Mouse (Mus musculus): ENCODE measurements at regions not wholly inside any gene's neighbourhood (a gene's known extent, or its start where the extent isn't known, plus 50 kb on each side); places are given as distances from the start of the nearest gene placed in this dataset.
A peak's percentile ranks its signal among the peaks of the same experiment; 100 is the strongest.

- no peak for DNase-seq (ENCODE audit: low spot score)
Observed at GRCm38 (mm10) chr6:14298167-14298566, 426.8 kb upstream of the 2610001J05Rik start.

- DNase-seq (ENCODE audit: low spot score): no peak
Observed at GRCm38 (mm10) chr6:14297428-14297827, 426.1 kb upstream of the 2610001J05Rik start.

- no peak for DNase-seq (ENCODE audit: low spot score)
Observed at GRCm38 (mm10) chr6:14290843-14291242, 419.5 kb upstream of the 2610001J05Rik start.

- DNase-seq (ENCODE audit: low spot score): no peak
Observed at GRCm38 (mm10) chr6:14281476-14281875, 410.2 kb upstream of the 2610001J05Rik start.

- DNase-seq (ENCODE audit: low spot score): no peak
Observed at GRCm38 (mm10) chr6:14261941-14262340, 390.6 kb upstream of the 2610001J05Rik start.

- DNase-seq (ENCODE audit: low spot score): no peak
Observed at GRCm38 (mm10) chr6:14240331-14240730, 369.0 kb upstream of the 2610001J05Rik start.

- no peak for DNase-seq (ENCODE audit: low spot score)
Observed at GRCm38 (mm10) chr6:14239151-14239550, 367.8 kb upstream of the 2610001J05Rik start.

- DNase-seq (ENCODE audit: low spot score): no peak
Observed at GRCm38 (mm10) chr6:14230823-14231222, 359.5 kb upstream of the 2610001J05Rik start.

- DNase-seq (ENCODE audit: low spot score): no peak
Observed at GRCm38 (mm10) chr6:14207509-14207908, 336.2 kb upstream of the 2610001J05Rik start.

GRCm38 (mm10) chr6:14197107-14197506 lies 325.8 kb upstream of the 2610001J05Rik start:
- peak; percentile 7 for DNase-seq (ENCODE audit: low spot score)

- no peak for DNase-seq (ENCODE audit: low spot score)
Observed at GRCm38 (mm10) chr6:14195351-14195750, 324.0 kb upstream of the 2610001J05Rik start.

GRCm38 (mm10) chr6:14191387-14192023 lies 320.2 kb upstream of the 2610001J05Rik start:
- no peak for DNase-seq (ENCODE audit: low spot score)

GRCm38 (mm10) chr6:14185921-14186420 lies 314.7 kb upstream of the 2610001J05Rik start:
- no peak for DNase-seq (ENCODE audit: low spot score)

GRCm38 (mm10) chr6:14147370-14147769 lies 276.1 kb upstream of the 2610001J05Rik start:
- no peak for DNase-seq (ENCODE audit: low spot score)

- DNase-seq (ENCODE audit: low spot score): no peak
Observed at GRCm38 (mm10) chr6:14146394-14146793, 275.1 kb upstream of the 2610001J05Rik start.

GRCm38 (mm10) chr6:14142107-14142751 lies 270.9 kb upstream of the 2610001J05Rik start:
- no peak for DNase-seq (ENCODE audit: low spot score)

- DNase-seq (ENCODE audit: low spot score): no peak
Observed at GRCm38 (mm10) chr6:14130392-14131144, 259.2 kb upstream of the 2610001J05Rik start.

GRCm38 (mm10) chr6:14129394-14129793 lies 258.1 kb upstream of the 2610001J05Rik start:
- no peak for DNase-seq (ENCODE audit: low spot score)

- no peak for DNase-seq (ENCODE audit: low spot score)
Observed at GRCm38 (mm10) chr6:14122311-14122710, 251.0 kb upstream of the 2610001J05Rik start.

- DNase-seq (ENCODE audit: low spot score): no peak
Observed at GRCm38 (mm10) chr6:14121479-14121878, 250.2 kb upstream of the 2610001J05Rik start.

GRCm38 (mm10) chr6:14094907-14095306 lies 223.6 kb upstream of the 2610001J05Rik start:
- DNase-seq (ENCODE audit: low spot score): no peak

GRCm38 (mm10) chr6:14081884-14082283 lies 210.6 kb upstream of the 2610001J05Rik start:
- DNase-seq (ENCODE audit: low spot score): no peak

GRCm38 (mm10) chr6:14063735-14064134 lies 192.4 kb upstream of the 2610001J05Rik start:
- DNase-seq (ENCODE audit: low spot score): no peak

All from testis, postnatal 14 days (tissue).